Mouse (Mus musculus) midbrain, embryonic 15.5 days (tissue): ENCODE data around the gene Cdon. TPM values are rescaled to one million over a fixed set of nuclear protein-coding genes. Genes with fewer than 3 reads are reported as not detected.

ENCODE experiments used
- ATAC-seq: fragments of 200-750 bp; cut with Nextera tagmentation; replicated peaks from 2 replicates; pipeline ENCODE4 v1.8.0; 2017; ENCODE audit warnings: moderate TSS enrichment
- H3K27ac ChIP-seq: fragments of 300-500 bp; sonication (generic); 2 replicates; pipeline ENCODE4 v1.5.1; 2015; ENCODE audit warnings: mild to moderate bottlenecking, inconsistent platforms
- H3K27me3 ChIP-seq: fragments of 300-500 bp; sonication (generic); replicated peaks from 2 replicates; pipeline ENCODE4 v1.6.1; 2015; ENCODE audit warnings: inconsistent platforms
- H3K36me3 ChIP-seq: fragments of 300-500 bp; sonication (generic); replicated peaks from 2 replicates; pipeline ENCODE4 v1.6.1; 2015; ENCODE audit warnings: inconsistent platforms
- H3K4me1 ChIP-seq: fragments of 300-500 bp; sonication (generic); 2 replicates; pipeline ENCODE4 v1.6.1; 2015; ENCODE audit warnings: inconsistent platforms
- H3K4me2 ChIP-seq: fragments of 300-500 bp; sonication (generic); 2 replicates; pipeline ENCODE4 v1.6.1; 2015; ENCODE audit warnings: inconsistent platforms, mild to moderate bottlenecking, moderate library complexity
- H3K4me3 ChIP-seq: fragments of 300-500 bp; sonication (generic); 2 replicates; pipeline ENCODE4 v1.5.1; 2015; ENCODE audit warnings: mild to moderate bottlenecking, inconsistent platforms
- H3K9ac ChIP-seq: fragments of 300-500 bp; sonication (generic); 2 replicates; pipeline ENCODE4 v1.6.1; 2015; ENCODE audit warnings: mild to moderate bottlenecking, inconsistent platforms
- H3K9me3 ChIP-seq: fragments of 300-500 bp; sonication (generic); 2 replicates; pipeline ENCODE4 v1.6.1; 2016; ENCODE audit warnings: inconsistent platforms
- WGBS: fragments of 180-500 bp; shearing (Covaris S2); methylation state at CpG from one replicate; pipeline ENCODE4 v1.1.7; 2015; ENCODE audit warnings: mixed read lengths; 5-methylcytosine and 5-hydroxymethylcytosine counted together
- polyA plus RNA-seq: library from polyadenylated mRNA; unstranded; fragments of >200 nt; fragmentation: Nextera tagmentation; extraction: Ambion mirVana; gene quantifications from 2 replicates; pipeline ENCODE4 v1.2.1, GENCODE M21; 2015

Cdon gene
- polyA plus RNA-seq, 1 experiment from 2014 or later: 4.0 TPM

DNA sequence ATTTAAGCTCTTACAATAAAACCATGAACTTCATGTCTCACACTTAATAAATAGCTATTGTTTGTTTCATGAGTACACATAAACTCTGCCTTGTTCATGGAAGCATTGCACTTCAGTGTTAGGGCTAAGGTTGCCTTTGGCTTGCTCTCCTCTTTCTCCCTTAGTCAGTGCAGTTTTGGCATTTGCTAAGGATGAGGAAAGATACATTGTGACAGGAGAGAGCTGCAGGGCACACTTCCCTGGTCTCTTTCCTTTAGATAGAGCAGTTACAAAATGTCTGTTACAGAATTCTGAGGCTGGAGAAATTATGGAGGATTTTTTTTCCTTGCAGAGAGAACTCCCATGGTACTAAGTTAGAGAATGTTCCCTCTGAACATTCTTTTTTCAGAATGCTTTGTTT is 18.8 kb downstream of the Cdon start:
- peaks cover 21% of the 10 kb centered on the region for H3K4me1 ChIP-seq
- no peak for ATAC-seq
- H3K9me3 ChIP-seq: no peaks in the 10 kb centered on the region

DNA sequence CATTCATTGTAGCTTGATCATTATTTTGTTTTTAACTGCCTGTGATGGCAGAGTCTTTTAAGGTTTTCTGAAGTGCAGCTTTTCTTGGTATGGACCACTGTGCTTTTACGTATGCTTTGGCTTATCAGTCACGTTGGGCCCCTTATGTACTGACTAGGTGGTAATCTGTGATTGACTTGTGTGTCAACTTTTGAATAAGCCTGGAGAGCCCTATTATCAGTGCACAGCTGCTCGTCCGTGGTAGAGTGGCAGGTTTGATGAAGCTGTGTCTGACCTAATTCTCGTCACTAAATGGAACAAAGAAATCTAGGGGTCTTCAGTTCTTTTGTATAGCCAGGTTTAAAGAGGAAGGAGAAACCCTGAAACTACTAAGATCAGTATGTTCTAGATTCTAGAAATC is 21.5 kb downstream of the Cdon start:
- Histone ChIP-seq H3K9me3 (no peaks in the 10 kb centered on the region), H3K4me3 (no peak overlapping the region), H3K4me2 (no peak overlapping the region), H3K9ac (no peak overlapping the region), H3K36me3 (no peaks in the 10 kb centered on the region), H3K27me3 (no peaks in the 10 kb centered on the region), H3K27ac (no peak overlapping the region), H3K4me1 (peaks cover 12% of the 10 kb centered on the region)
- 13% methylated on average over 5 of the region's 5 CpGs for WGBS
- ATAC-seq: no peak; the same call in 1 of the 2 replicates

More for the DNA sequence above, 18.8 kb downstream of the Cdon start:
- Histone ChIP-seq H3K27ac (no peak overlapping the region), H3K4me2 (no peak overlapping the region), H3K4me3 (no peak overlapping the region), H3K9ac (no peak overlapping the region), H3K27me3 (no peaks in the 10 kb centered on the region), H3K36me3 (no peaks in the 10 kb centered on the region)

DNA sequence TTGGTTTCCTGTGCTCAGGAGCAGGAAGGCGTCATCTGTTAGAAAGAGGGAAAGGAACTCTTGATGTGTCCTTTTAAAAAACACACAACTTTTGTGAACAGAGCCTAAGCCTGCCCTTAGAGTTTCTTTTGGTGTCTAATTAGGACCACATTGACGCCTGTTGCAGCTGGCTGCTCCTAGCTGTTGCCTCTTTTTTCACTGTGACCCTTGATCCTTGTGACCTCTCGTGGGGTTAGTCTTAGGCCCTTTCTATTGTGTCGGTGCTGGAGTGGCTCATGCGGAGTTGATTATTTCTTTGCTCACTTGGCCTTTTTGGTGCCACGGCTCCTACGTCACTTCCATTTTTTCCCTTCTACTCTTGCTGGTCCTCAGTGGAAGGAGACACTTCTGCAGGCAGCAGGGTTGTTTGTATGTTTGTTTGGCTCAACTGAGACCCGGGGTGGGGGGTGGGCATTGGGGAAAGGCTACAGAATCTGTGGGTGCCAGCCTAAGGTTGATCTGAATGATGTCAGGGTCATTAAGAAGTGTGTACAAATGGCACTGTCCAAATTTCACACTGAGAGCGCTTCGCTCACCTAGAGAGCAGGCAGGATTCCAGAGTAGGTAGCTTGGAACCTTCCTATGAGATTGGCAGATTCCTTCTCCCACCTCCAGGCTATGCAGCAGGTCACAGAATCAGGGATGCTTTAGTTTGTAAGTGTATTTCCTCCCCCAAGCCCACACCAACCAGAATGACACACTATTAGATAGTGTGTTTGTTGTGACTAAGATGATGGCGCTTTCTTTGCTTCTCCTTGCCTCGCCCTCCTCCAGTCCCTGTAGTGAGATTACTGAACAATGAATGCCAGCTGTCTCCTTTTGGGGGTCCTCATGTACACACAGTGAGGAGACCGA is 22.9 kb downstream of the Cdon start:
- Histone ChIP-seq H3K4me2 (no peak overlapping the region), H3K9me3 (no peaks in the 10 kb centered on the region), H3K4me1 (peaks cover 9% of the 10 kb centered on the region), H3K9ac (no peak overlapping the region), H3K4me3 (no peak overlapping the region), H3K36me3 (no peaks in the 10 kb centered on the region), H3K27me3 (no peaks in the 10 kb centered on the region), H3K27ac (no peak overlapping the region)
- ATAC-seq: peak; percentile 28; the same call in 1 of the 2 replicates
- 47% methylated on average over 13 of the region's 13 CpGs for WGBS

DNA sequence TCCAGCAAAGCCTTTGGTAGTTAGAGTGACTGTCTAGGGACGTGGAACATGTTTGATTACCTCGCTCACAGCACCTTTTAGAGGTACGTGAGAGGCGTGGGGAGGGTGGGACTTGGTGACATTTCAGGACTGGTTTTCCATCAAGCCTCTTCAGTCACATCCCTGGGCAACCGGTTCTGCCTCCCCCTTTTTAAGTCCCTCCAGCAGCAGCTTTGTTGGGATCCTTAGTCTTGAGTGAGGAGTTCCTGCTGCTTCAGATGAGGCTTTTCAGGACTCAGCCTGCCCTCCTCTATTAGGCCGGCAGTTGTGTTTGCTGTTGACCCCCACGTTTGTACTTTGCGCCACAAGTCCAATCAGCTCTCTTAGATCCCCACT is 23.6 kb downstream of the Cdon start:
- Histone ChIP-seq H3K9me3 (no peaks in the 10 kb centered on the region), H3K9ac (no peak overlapping the region), H3K4me1 (peaks cover 5% of the 10 kb centered on the region; the same call in 1 of the 2 replicates), H3K4me2 (no peak overlapping the region), H3K27me3 (no peaks in the 10 kb centered on the region), H3K36me3 (no peaks in the 10 kb centered on the region), H3K4me3 (no peak overlapping the region), H3K27ac (no peak overlapping the region)
- 57% methylated on average over 8 of the region's 8 CpGs for WGBS
- no peak for ATAC-seq

DNA sequence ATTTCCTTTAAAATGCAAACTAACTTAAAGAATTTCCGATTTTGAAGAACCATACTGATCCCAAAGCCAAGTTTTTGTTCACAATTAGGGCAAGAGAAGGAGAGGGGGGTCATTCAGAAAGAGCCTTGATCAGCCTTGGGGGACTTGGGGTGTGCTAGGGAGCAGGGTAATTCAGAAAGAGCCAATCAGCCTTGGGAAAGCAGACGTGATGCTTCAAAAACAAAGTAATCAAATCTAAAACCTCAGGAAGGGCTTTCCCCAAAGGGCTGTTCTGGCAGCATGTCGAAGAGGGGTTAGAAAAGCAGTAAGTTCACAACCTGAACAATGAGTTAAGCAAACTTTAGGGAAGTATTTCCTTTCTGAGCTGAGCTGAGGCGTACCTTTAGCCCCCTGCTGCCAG is 26.0 kb downstream of the Cdon start:
- Histone ChIP-seq H3K4me2 (no peak overlapping the region), H3K27ac (no peak overlapping the region), H3K9ac (no peak overlapping the region), H3K9me3 (no peaks in the 10 kb centered on the region), H3K36me3 (no peaks in the 10 kb centered on the region), H3K27me3 (no peaks in the 10 kb centered on the region), H3K4me1 (peaks cover 5% of the 10 kb centered on the region; the same call in 1 of the 2 replicates), H3K4me3 (no peak overlapping the region)
- ATAC-seq: no peak
- 71% methylated on average over 4 of the region's 4 CpGs for WGBS

DNA sequence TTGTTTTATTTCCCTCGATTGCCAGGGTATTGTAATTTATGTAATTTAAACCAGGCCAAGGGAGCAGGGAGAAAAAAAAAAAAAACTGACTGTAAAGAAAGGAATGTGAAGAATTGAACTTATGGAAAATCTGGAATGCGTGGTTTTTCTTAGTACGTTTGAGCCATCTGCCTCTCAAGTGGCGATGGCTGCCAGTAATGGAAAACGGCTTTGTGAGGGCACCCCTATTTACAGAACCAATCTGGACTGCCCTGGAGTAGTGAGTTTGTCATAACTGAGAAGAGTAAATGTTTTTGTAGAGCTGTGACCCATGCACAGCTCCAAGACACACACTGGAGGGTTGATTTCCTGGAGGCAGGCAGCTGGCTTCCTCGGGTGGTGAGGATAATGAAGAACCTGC is 32.4 kb downstream of the Cdon start:
- Histone ChIP-seq H3K9me3 (no peaks in the 10 kb centered on the region), H3K4me3 (no peak overlapping the region), H3K27me3 (no peaks in the 10 kb centered on the region), H3K9ac (no peak overlapping the region), H3K36me3 (peaks cover 15% of the 10 kb centered on the region; the same call in 1 of the 2 replicates), H3K4me1 (no peaks in the 10 kb centered on the region), H3K4me2 (no peak overlapping the region), H3K27ac (no peak overlapping the region)
- WGBS: 66% methylated on average over 6 of the region's 6 CpGs
- no peak for ATAC-seq

DNA sequence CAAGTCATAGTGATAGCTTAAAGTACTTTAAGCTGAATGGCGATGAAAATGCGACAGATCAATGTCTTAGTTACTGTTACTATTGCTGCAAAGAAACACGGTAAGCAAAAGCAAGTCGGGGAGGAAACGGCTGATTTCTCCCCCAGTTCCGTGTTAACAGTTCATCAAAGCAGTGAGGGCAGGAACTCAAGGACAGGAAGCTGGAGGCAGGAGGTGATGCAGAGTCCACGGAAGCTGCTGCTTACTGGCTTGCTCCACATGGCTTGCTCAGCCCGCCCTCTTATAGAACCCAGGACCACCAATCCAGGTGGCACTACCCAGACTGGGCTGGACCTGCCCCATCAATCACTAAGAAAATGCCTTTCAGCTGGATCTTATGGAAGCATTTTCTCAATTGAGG is 38.7 kb downstream of the Cdon start:
- Histone ChIP-seq H3K27me3 (no peaks in the 10 kb centered on the region), H3K27ac (no peak overlapping the region), H3K36me3 (peaks cover 16% of the 10 kb centered on the region; the same call in 1 of the 2 replicates), H3K9ac (no peak overlapping the region), H3K9me3 (no peaks in the 10 kb centered on the region), H3K4me1 (no peaks in the 10 kb centered on the region), H3K4me2 (no peak overlapping the region), H3K4me3 (no peak overlapping the region)
- 89% methylated on average over 8 of the region's 8 CpGs for WGBS
- no peak for ATAC-seq

DNA sequence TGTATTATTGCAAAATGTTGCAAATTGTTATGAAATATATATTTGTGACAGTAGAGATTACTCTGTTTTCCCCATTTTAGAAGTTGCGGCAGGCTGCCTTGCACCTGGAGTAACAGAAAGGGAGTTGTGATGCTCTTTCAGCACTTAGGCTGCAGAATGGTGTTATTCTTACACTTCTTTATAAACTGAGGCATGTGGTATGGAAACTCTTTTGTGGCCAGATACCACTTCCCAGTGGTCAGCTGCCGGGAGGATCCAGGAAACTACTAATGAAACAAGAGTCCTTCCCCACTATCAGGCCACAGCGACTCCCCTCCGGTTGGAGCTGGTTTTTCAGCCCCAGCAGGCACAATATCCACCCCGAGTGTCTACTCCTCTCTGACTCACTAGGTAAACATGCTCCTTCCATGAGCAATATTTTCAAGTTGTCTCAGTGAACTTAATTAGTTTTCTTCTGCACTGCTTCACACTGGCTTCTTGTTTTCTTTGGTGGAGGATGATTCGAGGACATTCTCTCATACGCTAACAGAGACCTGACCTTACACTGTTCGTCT is 46.4 kb downstream of the Cdon start:
- Histone ChIP-seq H3K9me3 (no peaks in the 10 kb centered on the region), H3K27me3 (no peaks in the 10 kb centered on the region), H3K36me3 (0 out of 2 replicates have a peak, but pooled peaks cover 8% of the 10 kb centered on the region), H3K27ac (no peak overlapping the region), H3K9ac (no peak overlapping the region), H3K4me3 (no peak overlapping the region), H3K4me2 (no peak overlapping the region), H3K4me1 (no peaks in the 10 kb centered on the region)
- WGBS: 76% methylated on average over 8 of the region's 8 CpGs
- no peak for ATAC-seq

DNA sequence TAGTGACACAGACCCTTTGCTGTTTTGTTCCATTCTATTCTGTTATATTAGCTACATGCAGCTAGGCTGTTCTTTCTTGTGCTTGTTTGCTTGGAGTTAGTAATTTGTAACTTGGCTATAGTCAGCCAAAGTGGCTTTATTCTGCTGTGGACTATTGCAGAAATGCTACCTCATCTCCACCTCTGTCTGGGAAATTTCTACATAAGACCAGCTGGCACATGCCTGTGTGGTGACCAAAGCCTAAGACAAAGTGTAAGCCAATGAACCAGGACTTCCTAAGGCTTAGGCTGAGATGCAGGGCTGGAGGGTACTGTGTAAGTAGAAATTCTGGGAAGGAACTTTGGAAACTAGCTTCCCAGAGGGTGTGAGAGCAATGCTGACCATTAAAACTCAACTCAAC is 48.0 kb downstream of the Cdon start:
- Histone ChIP-seq H3K9me3 (no peaks in the 10 kb centered on the region), H3K27me3 (no peaks in the 10 kb centered on the region)
- ATAC-seq: no peak

DNA sequence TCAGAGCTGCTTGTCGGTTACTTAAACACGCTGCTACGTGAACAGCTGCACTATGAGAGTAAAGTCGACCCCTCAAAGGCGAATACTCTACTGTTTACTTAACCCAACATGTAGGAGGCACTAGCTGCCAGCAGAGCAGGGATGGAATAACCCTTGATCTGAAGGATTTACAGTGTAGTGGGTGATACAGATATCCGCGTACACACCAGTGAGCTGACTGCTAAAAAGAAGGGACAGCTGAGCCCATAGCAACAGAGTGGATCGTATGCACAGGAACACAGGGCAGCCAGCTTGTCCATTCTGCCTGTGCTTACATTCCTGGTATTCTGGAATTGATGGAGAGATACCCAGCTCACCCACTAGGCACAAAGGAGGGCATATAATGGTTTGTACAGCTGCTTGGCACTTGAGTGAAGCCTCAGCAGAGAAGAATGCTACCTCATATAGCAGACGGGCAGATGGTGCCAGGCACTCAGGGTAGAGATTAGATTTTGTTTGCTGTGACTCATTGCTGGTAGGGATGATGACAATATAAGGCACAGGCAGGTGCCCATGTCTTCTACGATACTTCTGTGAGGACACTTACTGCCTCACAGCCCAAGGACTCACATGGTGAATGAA is 53.3 kb downstream of the Cdon start:
- 86% methylated on average over 10 of the region's 10 CpGs for WGBS

More for the DNA sequence above, 48.0 kb downstream of the Cdon start:
- no peak overlapping the region for H3K4me2 ChIP-seq
- no peak overlapping the region for H3K9ac ChIP-seq
- H3K36me3 ChIP-seq: 0 out of 2 replicates have a peak, but pooled peaks cover 9% of the 10 kb centered on the region
- H3K4me1 ChIP-seq: no peaks in the 10 kb centered on the region
- H3K4me3 ChIP-seq: no peak overlapping the region
- no peak overlapping the region for H3K27ac ChIP-seq

DNA sequence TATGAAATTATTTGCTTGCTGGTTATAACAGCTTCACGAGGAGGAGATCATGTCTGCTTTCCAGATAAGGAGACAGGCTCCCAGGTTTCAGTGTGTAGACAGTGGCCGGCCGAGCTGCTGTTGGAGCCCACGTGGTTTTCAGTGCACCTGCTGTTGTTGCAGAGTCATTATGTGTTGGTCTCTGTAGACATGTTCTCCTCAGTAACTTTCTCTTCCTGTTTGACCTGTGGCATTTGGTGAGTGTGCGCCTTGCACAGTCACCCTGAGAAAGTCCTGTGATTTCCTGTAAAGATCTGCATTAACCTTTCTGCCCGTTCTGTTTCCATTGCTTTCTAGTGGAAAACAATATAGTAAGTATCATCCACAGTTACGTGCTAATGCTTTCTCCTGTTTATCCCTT is 54.5 kb downstream of the Cdon start:
- H3K4me3 ChIP-seq: no peak overlapping the region
- ATAC-seq: no peak
- no peak overlapping the region for H3K9ac ChIP-seq
- no peaks in the 10 kb centered on the region for H3K9me3 ChIP-seq
- no peaks in the 10 kb centered on the region for H3K27me3 ChIP-seq
- WGBS: 94% methylated on average over 7 of the region's 7 CpGs
- H3K27ac ChIP-seq: no peak overlapping the region
- no peak overlapping the region for H3K4me2 ChIP-seq
- H3K36me3 ChIP-seq: peaks cover 26% of the 10 kb centered on the region; the same call in 1 of the 2 replicates
- no peaks in the 10 kb centered on the region for H3K4me1 ChIP-seq

More for the DNA sequence above, 53.3 kb downstream of the Cdon start:
- no peaks in the 10 kb centered on the region for H3K4me1 ChIP-seq
- H3K9me3 ChIP-seq: no peaks in the 10 kb centered on the region
- H3K4me2 ChIP-seq: no peak overlapping the region
- H3K36me3 ChIP-seq: peaks cover 26% of the 10 kb centered on the region; the same call in 1 of the 2 replicates
- H3K9ac ChIP-seq: no peak overlapping the region
- H3K4me3 ChIP-seq: no peak overlapping the region
- no peak overlapping the region for H3K27ac ChIP-seq
- ATAC-seq: no peak
- H3K27me3 ChIP-seq: no peaks in the 10 kb centered on the region

DNA sequence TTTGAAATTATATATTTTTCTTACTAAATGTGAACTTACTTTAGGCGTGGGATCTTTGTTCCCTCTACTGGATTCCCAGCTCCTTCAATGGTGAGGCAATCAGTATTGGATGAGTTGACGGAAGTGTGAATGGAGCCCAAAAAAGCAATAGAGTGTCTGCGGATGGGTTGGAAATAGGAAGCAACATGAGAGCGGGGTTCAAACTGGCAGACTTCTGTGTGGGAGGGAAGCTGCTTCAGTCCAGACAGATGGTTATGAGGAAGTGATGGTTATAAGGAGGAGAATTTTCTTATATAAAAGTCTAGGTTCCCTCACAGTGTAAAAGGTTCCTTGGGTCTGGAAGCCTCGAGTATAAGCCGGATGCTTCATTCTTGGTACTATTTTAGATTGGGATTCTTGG is 58.5 kb downstream of the Cdon start:
- H3K9ac ChIP-seq: no peak overlapping the region
- ATAC-seq: no peak
- no peaks in the 10 kb centered on the region for H3K9me3 ChIP-seq
- no peak overlapping the region for H3K4me3 ChIP-seq
- H3K4me2 ChIP-seq: no peak overlapping the region
- no peaks in the 10 kb centered on the region for H3K27me3 ChIP-seq
- H3K36me3 ChIP-seq: peaks cover 16% of the 10 kb centered on the region; the same call in 1 of the 2 replicates
- WGBS: 93% methylated on average over 6 of the region's 6 CpGs
- H3K4me1 ChIP-seq: no peaks in the 10 kb centered on the region
- no peak overlapping the region for H3K27ac ChIP-seq
